Mouse (Mus musculus) liver, adult 2 months (tissue): ENCODE measurements around the gene Plxna4. TPM values are rescaled to one million over a fixed set of nuclear protein-coding genes. Genes with fewer than 3 reads are reported as not detected.

Source experiments
- DNase-seq: peaks from one replicate; pipeline ENCODE4 v3.0.0-alpha.2; 2011; ENCODE audit warnings: low read depth, low spot score; ENCODE audit errors: extremely low read depth
- H3K27ac ChIP-seq: fragments of 200-500 bp; replicated peaks from 2 replicates; pipeline ENCODE4 v1.5.1; 2012; ENCODE audit warnings: low read depth, mild to moderate bottlenecking, control low read depth, inconsistent platforms, low read length; ENCODE audit not compliant: insufficient read depth
- H3K27me3 ChIP-seq: fragments of 200-500 bp; 2 replicates; pipeline ENCODE4 v1.6.1; 2012; ENCODE audit warnings: mild to moderate bottlenecking, moderate library complexity, low read length, inconsistent platforms; ENCODE audit not compliant: control insufficient read depth, insufficient read depth
- H3K36me3 ChIP-seq: fragments of 200-500 bp; 2 replicates; pipeline ENCODE4 v1.6.1; 2012; ENCODE audit warnings: low read length, inconsistent platforms; ENCODE audit not compliant: control insufficient read depth, insufficient read depth
- H3K4me1 ChIP-seq: fragments of 200-500 bp; 2 replicates; pipeline ENCODE4 v1.6.1; 2011; ENCODE audit warnings: low read length; ENCODE audit not compliant: control insufficient read depth, insufficient read depth
- H3K4me3 ChIP-seq: fragments of 200-500 bp; 2 replicates; pipeline ENCODE4 v1.5.1; 2011; ENCODE audit warnings: low read depth, mild to moderate bottlenecking, control low read depth, low read length, moderate library complexity; ENCODE audit not compliant: insufficient read depth
- H3K79me2 ChIP-seq: fragments of 200-500 bp; 2 replicates; pipeline ENCODE4 v1.6.1; 2012; ENCODE audit warnings: inconsistent platforms, mild to moderate bottlenecking, low read length, moderate library complexity; ENCODE audit not compliant: control insufficient read depth, insufficient read depth
- H3K9ac ChIP-seq: fragments of 200-500 bp; 2 replicates; pipeline ENCODE4 v1.6.1; 2012; ENCODE audit warnings: low read depth, mild to moderate bottlenecking, control low read depth, inconsistent platforms, low read length
- CTCF ChIP-seq: fragments of 200-500 bp; IDR thresholded peaks from 2 replicates; pipeline ENCODE4 v1.5.1; 2011; ENCODE audit warnings: low read depth, low read length, control low read depth
- POLR2A ChIP-seq: fragments of 200-500 bp; IDR thresholded peaks from 2 replicates; pipeline ENCODE4 v1.6.1; 2011; ENCODE audit warnings: low read length, control low read depth; ENCODE audit not compliant: insufficient read depth; ENCODE audit errors: extremely low read depth
- WGBS: fragments of 180-500 bp; shearing (Covaris S2); methylation state at CpG from one replicate; pipeline ENCODE4 v1.1.7; 2018; 5-methylcytosine and 5-hydroxymethylcytosine counted together
- polyA plus RNA-seq: library from polyadenylated mRNA; depleted of rRNA; stranded (reverse); fragments of >200 nt; gene quantifications from 2 replicates; pipeline ENCODE4 v1.2.3, GENCODE M21; 2012
- total RNA-seq: library from RNA; depleted of rRNA; stranded (reverse); fragments of >200 nt; gene quantifications from 2 replicates; pipeline ENCODE4 v1.2.3, GENCODE M21; 2014

The Plxna4 gene
- total and polyA plus RNA-seq, 2 experiments: 0.32 to 1.0 TPM

GRCm38 (mm10) chr6:32368408-32368807, 219.6 kb downstream of the Plxna4 start:
- H3K4me1 ChIP-seq: no peaks in the 10 kb centered on the region
- H3K27me3 ChIP-seq: no peaks in the 10 kb centered on the region
- 71% methylated on average over 4 of the region's 4 CpGs for WGBS
- H3K9ac ChIP-seq: no peak overlapping the region
- H3K79me2 ChIP-seq: no peaks in the 10 kb centered on the region
- no peak overlapping the region for H3K27ac ChIP-seq
- no peaks in the 10 kb centered on the region for H3K36me3 ChIP-seq
- TF ChIP-seq CTCF: no peak
- TF ChIP-seq POLR2A: no peak
- no peak for DNase-seq
- H3K4me3 ChIP-seq: no peak overlapping the region

GRCm38 (mm10) chr6:32364933-32365332, 223.1 kb downstream of the Plxna4 start:
- no peaks in the 10 kb centered on the region for H3K79me2 ChIP-seq
- no peak for TF ChIP-seq POLR2A
- TF ChIP-seq CTCF: no peak
- no peaks in the 10 kb centered on the region for H3K4me1 ChIP-seq
- WGBS: 92% methylated on average over 5 of the region's 5 CpGs
- no peak overlapping the region for H3K9ac ChIP-seq
- no peak overlapping the region for H3K27ac ChIP-seq
- no peak for DNase-seq
- H3K4me3 ChIP-seq: no peak overlapping the region
- no peaks in the 10 kb centered on the region for H3K27me3 ChIP-seq
- no peaks in the 10 kb centered on the region for H3K36me3 ChIP-seq

- H3K79me2 ChIP-seq: no peaks in the 10 kb centered on the region
- H3K36me3 ChIP-seq: no peaks in the 10 kb centered on the region
- WGBS: 82% methylated on average over 7 of the region's 7 CpGs
- H3K4me1 ChIP-seq: no peaks in the 10 kb centered on the region
- no peak overlapping the region for H3K9ac ChIP-seq
- TF ChIP-seq POLR2A (no peak), CTCF (no peak)
- no peak for DNase-seq
- no peak overlapping the region for H3K4me3 ChIP-seq
- H3K27me3 ChIP-seq: no peaks in the 10 kb centered on the region
- H3K27ac ChIP-seq: no peak overlapping the region
Measured at GRCm38 (mm10) chr6:32363489-32364068, 224.4 kb downstream of the Plxna4 start.

GRCm38 (mm10) chr6:32362421-32362820, 225.6 kb downstream of the Plxna4 start:
- no peaks in the 10 kb centered on the region for H3K36me3 ChIP-seq
- TF ChIP-seq POLR2A (no peak), CTCF (no peak)
- WGBS: 80% methylated on average over 4 of the region's 4 CpGs
- no peak overlapping the region for H3K27ac ChIP-seq
- no peak overlapping the region for H3K9ac ChIP-seq
- no peak for DNase-seq
- H3K4me3 ChIP-seq: no peak overlapping the region
- H3K4me1 ChIP-seq: no peaks in the 10 kb centered on the region
- no peaks in the 10 kb centered on the region for H3K27me3 ChIP-seq
- no peaks in the 10 kb centered on the region for H3K79me2 ChIP-seq

GRCm38 (mm10) chr6:32359675-32360074, 228.3 kb downstream of the Plxna4 start:
- no peaks in the 10 kb centered on the region for H3K79me2 ChIP-seq
- H3K9ac ChIP-seq: no peak overlapping the region
- TF ChIP-seq POLR2A (no peak), CTCF (no peak)
- 65% methylated on average over 3 of the region's 3 CpGs for WGBS
- no peak for DNase-seq
- no peak overlapping the region for H3K4me3 ChIP-seq
- no peaks in the 10 kb centered on the region for H3K4me1 ChIP-seq
- no peaks in the 10 kb centered on the region for H3K27me3 ChIP-seq
- H3K36me3 ChIP-seq: no peaks in the 10 kb centered on the region
- no peak overlapping the region for H3K27ac ChIP-seq

- H3K4me1 ChIP-seq: no peaks in the 10 kb centered on the region
- no peaks in the 10 kb centered on the region for H3K27me3 ChIP-seq
- H3K36me3 ChIP-seq: no peaks in the 10 kb centered on the region
- TF ChIP-seq POLR2A (no peak), CTCF (no peak)
- H3K9ac ChIP-seq: no peak overlapping the region
- DNase-seq: no peak
- H3K4me3 ChIP-seq: no peak overlapping the region
- H3K27ac ChIP-seq: no peak overlapping the region
- H3K79me2 ChIP-seq: no peaks in the 10 kb centered on the region
- WGBS: 71% methylated on average over 5 of the region's 5 CpGs
Measured at GRCm38 (mm10) chr6:32357497-32357896, 230.5 kb downstream of the Plxna4 start.
